Mouse (Mus musculus) forebrain, embryonic 11.5 days (tissue): ENCODE results near the gene Ckap2. TPM values are rescaled to one million over a fixed set of nuclear protein-coding genes. Genes with fewer than 3 reads are reported as not detected.
A peak's percentile ranks its signal among the peaks of the same experiment; 100 is the strongest.
"Not testable (repeated sequence)": the region's sequence is repeated elsewhere in the genome, so short reads cannot be mapped to it uniquely, and the experiment has no call there.

Experiments used
- ATAC-seq: fragments of 200-750 bp; cut with Nextera tagmentation; replicated peaks from 2 replicates; pipeline ENCODE4 v1.8.0; 2017; ENCODE audit warnings: moderate TSS enrichment; ENCODE audit not compliant: low FRiP score
- DNase-seq: peaks from one replicate; pipeline ENCODE4 v3.0.0-alpha.2; 2017; ENCODE audit warnings: low spot score
- H3K27ac ChIP-seq: fragments of 300-500 bp; sonication (generic); 2 replicates; pipeline ENCODE4 v1.5.1; 2014; ENCODE audit warnings: low read depth, low read length
- H3K27me3 ChIP-seq: fragments of 300-500 bp; sonication (generic); 2 replicates; pipeline ENCODE4 v1.6.1; 2014; ENCODE audit warnings: mild to moderate bottlenecking, low read length, mixed read lengths; ENCODE audit not compliant: control insufficient read depth, insufficient read depth
- H3K36me3 ChIP-seq: fragments of 300-500 bp; sonication (generic); 2 replicates; pipeline ENCODE4 v1.6.1; 2014; ENCODE audit warnings: mild to moderate bottlenecking, low read length, moderate library complexity, mixed read lengths; ENCODE audit not compliant: control insufficient read depth, insufficient read depth
- H3K4me1 ChIP-seq: fragments of 300-500 bp; sonication (generic); replicated peaks from 2 replicates; pipeline ENCODE4 v1.6.1; 2014; ENCODE audit warnings: low read length, mixed read lengths; ENCODE audit not compliant: control insufficient read depth, insufficient read depth
- H3K4me2 ChIP-seq: fragments of 300-500 bp; sonication (generic); 2 replicates; pipeline ENCODE4 v1.6.1; 2014; ENCODE audit warnings: low read depth, mild to moderate bottlenecking, low read length, moderate library complexity, mixed read lengths; ENCODE audit not compliant: severe bottlenecking
- H3K4me3 ChIP-seq: fragments of 300-500 bp; sonication (generic); 2 replicates; pipeline ENCODE4 v1.5.1; 2014; ENCODE audit warnings: low read depth, low read length
- H3K9ac ChIP-seq: fragments of 300-500 bp; sonication (generic); 2 replicates; pipeline ENCODE4 v1.6.1; 2014; ENCODE audit warnings: low read length
- H3K9me3 ChIP-seq: fragments of 300-500 bp; sonication (generic); 2 replicates; pipeline ENCODE4 v1.6.1; 2016; ENCODE audit warnings: low read length, mixed read lengths; ENCODE audit not compliant: control insufficient read depth
- WGBS: fragments of 180-500 bp; shearing (Covaris S2); extraction: QIAGEN DNeasy Blood & Tissue Kit; methylation state at CpG from one replicate; pipeline ENCODE4 v1.1.7; 2014; 5-methylcytosine and 5-hydroxymethylcytosine counted together
- polyA plus RNA-seq: library from polyadenylated mRNA; unstranded; fragments of >200 nt; fragmentation: Nextera tagmentation; extraction: Ambion mirVana; gene quantifications from 2 replicates; pipeline ENCODE4 v1.2.1, GENCODE M21; 2014

Ckap2 gene
- polyA plus RNA-seq, 1 experiment from 2014 or later, result 82.7 TPM

GRCm38 (mm10) chr8:22142592-22142991 lies 43.0 kb downstream of the Ckap2 start:
- no peaks in the 10 kb centered on the region for H3K27me3 ChIP-seq
- WGBS, result 78% methylated on average over 4 of the region's 4 CpGs
- ATAC-seq, result no peak
- H3K9ac ChIP-seq, result no peak overlapping the region
- DNase-seq, result peak; percentile 27
- no peaks in the 10 kb centered on the region for H3K36me3 ChIP-seq
- no peaks in the 10 kb centered on the region for H3K9me3 ChIP-seq
- no peak overlapping the region for H3K27ac ChIP-seq
- no peak overlapping the region for H3K4me3 ChIP-seq
- no peak overlapping the region for H3K4me2 ChIP-seq
- H3K4me1 ChIP-seq, result no peaks in the 10 kb centered on the region

GRCm38 (mm10) chr8:22141836-22142385 lies 43.7 kb downstream of the Ckap2 start:
- H3K4me2 ChIP-seq, result no peak overlapping the region
- no peak overlapping the region for H3K27ac ChIP-seq
- no peaks in the 10 kb centered on the region for H3K36me3 ChIP-seq
- no peaks in the 10 kb centered on the region for H3K9me3 ChIP-seq
- WGBS, result 87% methylated on average over 4 of the region's 4 CpGs
- H3K4me1 ChIP-seq, result no peaks in the 10 kb centered on the region
- no peaks in the 10 kb centered on the region for H3K27me3 ChIP-seq
- DNase-seq (peak; percentile 15), ATAC-seq (no peak)
- H3K9ac ChIP-seq, result no peak overlapping the region
- no peak overlapping the region for H3K4me3 ChIP-seq

DNA sequence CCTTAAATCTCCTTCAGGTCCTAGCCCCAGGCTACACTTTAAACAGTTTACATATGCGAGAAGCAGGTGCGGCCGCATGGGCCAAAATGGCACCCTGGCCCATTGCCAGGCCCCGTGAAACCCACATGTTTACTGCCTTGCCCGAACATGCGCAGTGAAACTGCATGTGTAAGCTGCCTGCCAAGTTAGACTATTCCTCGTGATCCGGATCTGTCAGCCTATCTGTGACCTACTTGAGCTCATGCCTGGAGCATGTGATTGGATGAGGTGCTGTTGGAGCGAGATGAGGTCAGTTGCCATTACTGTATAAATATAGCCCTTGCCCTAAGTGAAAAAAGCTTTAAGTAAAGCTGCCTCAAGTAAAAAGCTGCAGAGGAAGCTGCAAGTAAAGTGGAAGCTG lies 49.2 kb downstream of the Ckap2 start:
- not testable (repeated sequence) for H3K4me2 ChIP-seq, H3K9me3 ChIP-seq, H3K4me1 ChIP-seq, ATAC-seq, H3K27me3 ChIP-seq, H3K9ac ChIP-seq, H3K27ac ChIP-seq, H3K4me3 ChIP-seq, DNase-seq, H3K36me3 ChIP-seq
- WGBS, result 95% methylated on average over 9 of the region's 9 CpGs

GRCm38 (mm10) chr8:22134750-22135135 lies 50.9 kb downstream of the Ckap2 start:
- Histone ChIP-seq H3K4me3 (no peak overlapping the region), H3K9ac (no peak overlapping the region), H3K27me3 (no peaks in the 10 kb centered on the region), H3K4me2 (no peak overlapping the region), H3K27ac (no peak overlapping the region), H3K36me3 (no peaks in the 10 kb centered on the region), H3K4me1 (no peaks in the 10 kb centered on the region), H3K9me3 (no peaks in the 10 kb centered on the region)
- ATAC-seq (no peak), DNase-seq (no peak)
- 87% methylated on average over 5 of the region's 5 CpGs for WGBS

DNA sequence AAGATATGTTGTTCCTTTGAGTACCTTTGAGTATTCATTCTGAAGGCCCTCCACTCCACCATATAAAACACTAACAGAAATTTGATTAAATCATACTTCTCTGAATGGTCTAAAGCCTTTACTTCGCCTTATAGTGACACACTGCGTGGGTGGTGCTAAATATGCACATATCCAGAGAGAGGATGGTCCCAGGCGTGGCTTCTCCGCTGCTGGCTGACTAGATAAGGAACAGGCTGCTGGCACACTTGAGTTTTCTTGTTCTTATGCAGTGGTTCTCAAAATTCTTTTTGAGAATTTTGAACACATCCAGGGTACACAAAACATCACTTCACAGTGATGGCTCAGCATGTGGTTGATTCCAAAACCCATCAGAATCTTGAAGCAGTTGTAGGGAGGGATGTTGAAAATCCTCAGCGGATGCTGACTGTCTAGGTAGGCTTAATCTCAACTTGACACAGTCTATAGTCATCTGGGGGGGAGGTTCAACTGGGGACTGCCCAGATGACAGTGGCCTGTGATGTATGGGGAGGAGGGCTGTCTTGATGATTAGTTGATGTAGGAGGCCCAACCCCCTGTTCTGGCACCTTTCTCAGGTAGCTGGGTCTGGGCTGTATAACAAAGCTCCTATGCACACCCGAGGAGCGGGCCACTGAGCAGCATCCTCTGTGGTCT lies 51.4 kb downstream of the Ckap2 start:
- no peaks in the 10 kb centered on the region for H3K27me3 ChIP-seq
- no peak overlapping the region for H3K27ac ChIP-seq
- no peak overlapping the region for H3K9ac ChIP-seq
- DNase-seq, result no peak
- no peak overlapping the region for H3K4me3 ChIP-seq
- no peaks in the 10 kb centered on the region for H3K36me3 ChIP-seq
- H3K9me3 ChIP-seq, result no peaks in the 10 kb centered on the region
- no peak for ATAC-seq
- WGBS, result 92% methylated on average over 7 of the region's 7 CpGs
- no peak overlapping the region for H3K4me2 ChIP-seq
- H3K4me1 ChIP-seq, result no peaks in the 10 kb centered on the region

- Histone ChIP-seq H3K27me3 (no peaks in the 10 kb centered on the region), H3K4me2 (no peak overlapping the region), H3K36me3 (no peaks in the 10 kb centered on the region; the same call in 1 of the 2 replicates), H3K4me1 (no peaks in the 10 kb centered on the region), H3K4me3 (no peak overlapping the region), H3K9ac (no peak overlapping the region), H3K27ac (no peak overlapping the region), H3K9me3 (no peaks in the 10 kb centered on the region)
- ATAC-seq (no peak), DNase-seq (no peak)
- WGBS, result 92% methylated on average over 12 of the region's 12 CpGs
Measured at GRCm38 (mm10) chr8:22132062-22132461, 53.6 kb downstream of the Ckap2 start.

DNA sequence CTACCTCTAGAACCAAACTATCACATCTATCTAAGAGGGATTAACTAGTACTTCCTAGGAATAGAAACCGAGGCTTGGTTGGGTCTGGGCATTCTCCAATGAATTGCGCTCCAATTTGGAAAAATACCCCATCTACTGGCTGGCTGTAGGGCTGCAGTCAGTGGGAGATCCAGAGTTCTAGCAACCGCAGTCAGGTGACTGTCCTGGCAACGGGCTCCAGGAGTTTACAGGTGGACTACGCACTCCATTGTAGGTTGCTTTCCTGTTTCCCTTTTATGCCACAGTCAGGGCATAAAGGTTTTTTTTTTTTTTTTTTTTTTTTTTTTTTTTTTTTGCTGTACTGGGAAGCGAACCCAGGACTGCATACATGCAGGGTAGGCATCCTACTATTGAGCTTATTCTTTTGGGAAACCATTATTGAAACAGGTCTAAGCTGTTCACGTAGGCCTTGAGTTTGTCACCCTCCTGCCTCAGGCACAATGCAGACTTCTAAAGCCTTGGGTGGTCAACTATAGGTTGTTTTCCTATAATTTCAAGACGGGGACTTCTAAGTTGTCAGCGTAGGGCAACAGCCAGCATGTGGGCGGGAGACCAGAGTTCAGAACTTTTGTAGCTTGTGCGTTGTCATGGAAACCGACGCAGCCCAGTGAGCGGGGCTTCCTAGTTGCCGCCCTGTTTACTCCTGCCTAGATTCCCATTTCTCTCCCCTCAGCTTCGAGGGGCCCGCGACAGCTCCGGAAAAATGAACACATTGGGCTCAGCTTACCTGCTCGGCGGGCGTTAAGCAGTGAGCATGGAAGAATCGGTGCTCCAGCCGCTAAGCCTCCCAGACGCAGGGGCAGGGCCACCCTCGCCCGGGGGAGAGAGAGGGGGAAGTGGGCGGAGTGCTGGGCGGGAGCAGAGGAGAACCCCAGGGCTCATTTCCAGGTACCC lies 61.1 kb downstream of the Ckap2 start, which contains the start of gene Nek5:
TSS of gene Nek5 (minus strand) at position 834 of the 933 bp plus-strand sequence.
- Histone ChIP-seq H3K4me1 (peaks cover 4% of the 10 kb centered on the region; the same call in 1 of the 2 replicates), H3K9ac (peak within 1 kb of the TSS; percentile 20; the same call in 1 of the 2 replicates), H3K4me3 (peak within 1 kb of the TSS; percentile 36), H3K9me3 (no peaks in the 10 kb centered on the region), H3K36me3 (no peaks in the 10 kb centered on the region; the same call in 1 of the 2 replicates), H3K27ac (no peak within 1 kb of the TSS), H3K27me3 (no peaks in the 10 kb centered on the region), H3K4me2 (peak within 1 kb of the TSS; percentile 66)
- DNase-seq (peak; percentile 75), ATAC-seq (peak; percentile 86)
- WGBS, result under 1% methylated on average over 29 of the region's 29 CpGs
